Mouse (Mus musculus) hindbrain, embryonic 11.5 days (tissue): ENCODE data around the gene Supt20. TPM values are rescaled to one million over a fixed set of nuclear protein-coding genes. Genes with fewer than 3 reads are reported as not detected.

Experiments used
- ATAC-seq: fragments of 200-750 bp; cut with Nextera tagmentation; 2 replicates; pipeline ENCODE4 v1.8.0; 2017; ENCODE audit warnings: mild to moderate bottlenecking, moderate TSS enrichment, moderate library complexity; ENCODE audit not compliant: low FRiP score
- DNase-seq: peaks from one replicate; pipeline ENCODE4 v3.0.0-alpha.2; 2015; ENCODE audit warnings: low spot score
- H3K27ac ChIP-seq: fragments of 300-500 bp; sonication (generic); 2 replicates; pipeline ENCODE4 v1.5.1; 2014; ENCODE audit warnings: mild to moderate bottlenecking, low read depth, low read length
- H3K27me3 ChIP-seq: fragments of 300-500 bp; sonication (generic); 2 replicates; pipeline ENCODE4 v1.6.1; 2014; ENCODE audit warnings: mild to moderate bottlenecking, low read length, moderate library complexity, mixed read lengths; ENCODE audit not compliant: control insufficient read depth, insufficient read depth
- H3K36me3 ChIP-seq: fragments of 300-500 bp; sonication (generic); 2 replicates; pipeline ENCODE4 v1.6.1; 2014; ENCODE audit warnings: mild to moderate bottlenecking, low read length, moderate library complexity, mixed read lengths; ENCODE audit not compliant: control insufficient read depth, insufficient read depth
- H3K4me1 ChIP-seq: fragments of 300-500 bp; sonication (generic); replicated peaks from 2 replicates; pipeline ENCODE4 v1.6.1; 2014; ENCODE audit warnings: low read length, mixed read lengths; ENCODE audit not compliant: control insufficient read depth, insufficient read depth
- H3K4me2 ChIP-seq: fragments of 300-500 bp; sonication (generic); replicated peaks from 2 replicates; pipeline ENCODE4 v1.6.1; 2014; ENCODE audit warnings: mild to moderate bottlenecking, low read depth, low read length
- H3K4me3 ChIP-seq: fragments of 300-500 bp; sonication (generic); 2 replicates; pipeline ENCODE4 v1.5.1; 2014; ENCODE audit warnings: low read depth, low read length
- H3K9ac ChIP-seq: fragments of 300-500 bp; sonication (generic); 2 replicates; pipeline ENCODE4 v1.6.1; 2014; ENCODE audit warnings: low read depth, low read length
- H3K9me3 ChIP-seq: fragments of 300-500 bp; sonication (generic); 2 replicates; pipeline ENCODE4 v1.6.1; 2016; ENCODE audit warnings: low read length; ENCODE audit not compliant: control insufficient read depth
- WGBS: fragments of 180-500 bp; shearing (Covaris S2); extraction: QIAGEN DNeasy Blood & Tissue Kit; methylation state at CpG from one replicate; pipeline ENCODE4 v1.1.7; 2014; 5-methylcytosine and 5-hydroxymethylcytosine counted together
- polyA plus RNA-seq: library from polyadenylated mRNA; unstranded; fragments of >200 nt; fragmentation: Nextera tagmentation; extraction: Ambion mirVana; gene quantifications from 2 replicates; pipeline ENCODE4 v1.2.1, GENCODE M21; 2014

The Supt20 gene
- polyA plus RNA-seq, 1 experiment from 2014 or later: 119 TPM

DNA sequence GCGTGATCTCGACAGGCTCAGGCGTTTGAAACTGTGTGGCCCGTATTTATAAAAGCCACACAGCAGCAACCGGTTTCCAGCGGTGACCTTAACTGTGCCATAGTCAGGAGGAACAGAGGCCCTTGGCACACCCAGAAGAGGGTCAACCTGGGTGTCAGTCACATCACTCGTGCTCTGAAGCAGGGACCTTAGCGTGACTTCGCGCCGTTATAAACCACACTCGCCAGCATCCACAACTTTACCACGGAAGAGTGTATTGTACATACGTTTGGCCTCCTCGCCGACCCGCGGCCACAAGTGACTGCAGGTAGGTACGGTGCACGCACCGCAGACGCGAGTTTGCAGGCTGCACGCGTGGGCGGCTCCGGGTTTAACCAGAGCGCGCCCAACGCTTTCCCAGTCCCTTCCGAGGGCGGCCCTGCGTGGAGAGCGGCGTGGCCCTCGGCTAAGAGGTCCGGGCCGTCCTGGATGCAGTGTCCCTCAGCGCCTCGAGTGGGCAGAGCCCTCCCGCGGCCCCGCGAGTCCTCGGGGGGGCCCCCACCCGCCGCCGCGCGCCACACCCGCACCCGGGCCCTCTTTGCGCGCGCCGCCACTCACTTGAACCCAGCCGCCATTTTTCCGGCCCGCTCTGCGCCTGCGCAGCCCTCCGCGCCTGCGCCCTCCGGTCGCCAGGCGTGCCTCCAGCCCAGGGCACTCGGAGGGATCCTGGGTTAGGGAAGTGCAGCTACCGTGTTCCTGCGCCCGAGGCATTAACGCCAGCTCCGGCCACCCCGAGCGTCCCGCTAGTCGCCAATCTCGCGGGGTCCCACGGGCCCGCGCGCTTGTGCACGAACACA lies 42.0 kb downstream of the Supt20 start:
- peak; percentile 97 for ATAC-seq
- WGBS: under 1% methylated on average over 81 of the region's 84 CpGs

DNA sequence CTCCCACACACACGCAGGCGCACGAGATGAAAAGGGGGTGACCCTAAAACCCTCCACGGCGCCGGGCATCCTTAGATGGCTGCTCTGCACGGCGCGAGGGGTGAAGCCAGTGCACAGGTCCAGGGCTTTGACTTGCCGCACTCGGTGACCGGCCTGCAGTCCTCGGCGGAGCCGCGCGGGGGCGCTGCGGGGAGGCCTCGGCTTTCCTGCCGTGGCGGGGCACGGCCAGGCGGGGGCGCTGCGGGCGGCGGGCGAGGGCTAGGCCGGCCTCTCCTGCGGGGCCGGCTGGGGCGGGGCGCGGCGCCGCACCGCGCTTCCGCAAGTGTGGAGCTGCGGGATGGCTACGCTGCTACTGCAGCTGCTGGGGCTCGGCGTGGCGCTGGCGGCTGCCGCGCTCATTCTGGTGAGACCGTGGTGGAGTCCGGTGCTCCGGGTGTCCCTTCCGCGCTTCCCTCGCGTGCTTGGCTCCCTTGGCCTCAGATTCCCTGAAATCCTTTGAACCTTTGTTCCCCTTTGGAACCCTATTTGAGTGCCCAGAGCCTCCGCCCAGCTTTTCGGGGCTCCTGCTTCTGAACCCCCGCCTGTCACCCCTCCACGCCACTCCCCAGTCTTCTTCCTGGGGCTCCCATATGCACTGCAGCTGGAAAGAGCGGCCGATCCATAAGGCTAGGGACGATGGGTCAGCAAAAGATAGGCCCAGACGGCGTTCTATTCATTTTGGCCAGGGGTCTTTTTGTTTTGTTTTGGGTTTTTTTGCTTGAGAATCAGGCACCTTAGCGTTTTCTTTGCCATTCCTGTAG lies 42.8 kb downstream of the Supt20 start, which contains the start of the genes Exosc8 and Alg5:
Exosc8 (minus strand) TSS at position 147 of the 800 bp plus-strand sequence.
Alg5 (plus strand) TSS at position 293 of the 800 bp plus-strand sequence.
- Histone ChIP-seq H3K27ac (peak within 1 kb of the TSS; percentile 96), H3K4me2 (peak within 1 kb of the TSS; percentile 77), H3K4me3 (peak within 1 kb of the TSS; percentile 62), H3K36me3 (peaks cover 2% of the 10 kb centered on the region; the same call in 1 of the 2 replicates), H3K9me3 (no peaks in the 10 kb centered on the region), H3K4me1 (no peaks in the 10 kb centered on the region), H3K9ac (peak within 1 kb of the TSS; percentile 88), H3K27me3 (no peaks in the 10 kb centered on the region)
- DNase-seq: peak; percentile 92
- WGBS: under 1% methylated on average over 38 of the region's 65 CpGs
- ATAC-seq: peak; percentile 95

More for the DNA sequence above, 42.0 kb downstream of the Supt20 start:
- Histone ChIP-seq H3K4me3 (peak overlapping the region; percentile 62), H3K9me3 (no peaks in the 10 kb centered on the region), H3K9ac (peak overlapping the region; percentile 88), H3K36me3 (peaks cover 2% of the 10 kb centered on the region; the same call in 1 of the 2 replicates), H3K4me2 (peak overlapping the region; percentile 77), H3K27me3 (no peaks in the 10 kb centered on the region), H3K27ac (peak overlapping the region; percentile 96), H3K4me1 (no peaks in the 10 kb centered on the region)
- DNase-seq: peak; percentile 94

DNA sequence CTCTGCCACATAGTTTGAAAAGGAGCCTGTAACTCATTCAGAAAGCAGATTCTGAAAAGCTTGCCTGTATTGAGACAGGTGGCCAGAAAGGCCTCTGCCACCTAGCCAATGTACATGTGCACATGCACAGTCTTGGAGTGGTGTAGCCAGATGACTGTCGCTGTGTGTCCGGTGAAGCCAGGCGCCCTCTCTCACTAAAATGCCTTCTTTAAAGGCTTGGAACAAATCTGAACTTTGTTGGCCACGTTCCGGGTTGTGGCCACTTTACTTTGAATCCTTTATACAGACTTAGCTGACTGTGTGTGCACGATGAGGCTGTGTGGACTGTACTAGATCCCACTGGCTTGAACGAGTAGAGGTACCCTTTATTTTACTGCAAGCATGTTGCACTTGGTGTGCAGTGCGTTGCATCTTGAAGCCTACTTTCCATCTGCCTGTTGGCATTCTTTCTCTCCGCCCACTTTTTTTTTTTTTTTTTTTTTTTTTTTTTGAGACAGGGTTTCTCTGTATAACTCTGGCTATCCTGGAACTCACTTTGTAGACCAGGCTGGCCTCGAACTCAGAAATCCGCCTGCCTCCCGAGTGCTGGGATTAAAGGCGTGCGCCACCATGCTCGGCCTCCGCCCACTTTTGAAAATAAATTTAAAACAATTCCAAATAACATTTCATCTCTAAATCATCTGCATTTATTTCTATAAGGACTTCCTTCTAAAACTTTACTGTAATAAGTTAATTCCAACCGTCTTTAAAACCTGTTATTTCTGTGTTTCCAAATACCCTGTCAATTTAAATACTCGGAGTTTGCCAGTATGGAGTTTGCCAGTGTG lies 43.7 kb downstream of the Supt20 start:
- Histone ChIP-seq H3K27me3 (no peaks in the 10 kb centered on the region), H3K36me3 (peaks cover 5% of the 10 kb centered on the region; the same call in 1 of the 2 replicates), H3K4me2 (peak overlapping the region; percentile 77), H3K9me3 (no peaks in the 10 kb centered on the region), H3K4me1 (no peaks in the 10 kb centered on the region), H3K27ac (no peak overlapping the region), H3K4me3 (peak overlapping the region; percentile 62), H3K9ac (peak overlapping the region; percentile 88)
- DNase-seq (peak; percentile 39), ATAC-seq (no peak)
- 60% methylated on average over 18 of the region's 18 CpGs for WGBS

DNA sequence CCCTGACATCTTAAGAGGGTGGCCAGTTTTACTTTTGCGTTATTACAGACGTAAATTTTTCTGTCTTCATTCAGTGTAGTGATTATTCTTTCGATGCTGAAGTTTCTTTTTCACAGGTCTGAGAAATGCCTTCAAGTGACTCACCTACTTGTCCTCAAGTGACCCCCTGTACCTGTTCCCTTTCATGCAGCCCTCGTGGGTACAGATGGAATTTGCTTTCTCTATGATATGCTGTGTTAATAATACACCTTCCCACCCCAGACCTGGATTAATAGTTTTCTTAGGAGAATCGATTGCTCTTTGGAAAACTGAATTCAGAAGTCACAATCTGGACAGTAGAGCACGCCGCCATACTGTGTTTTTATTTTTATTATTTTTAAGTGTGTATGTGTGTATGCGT lies 44.7 kb downstream of the Supt20 start:
- H3K36me3 ChIP-seq: peaks cover 12% of the 10 kb centered on the region; the same call in 1 of the 2 replicates
- no peak for DNase-seq
- no peak overlapping the region for H3K4me3 ChIP-seq
- H3K27me3 ChIP-seq: no peaks in the 10 kb centered on the region
- no peaks in the 10 kb centered on the region for H3K4me1 ChIP-seq
- no peak overlapping the region for H3K9ac ChIP-seq
- no peak overlapping the region for H3K4me2 ChIP-seq
- WGBS: 97% methylated on average over 8 of the region's 8 CpGs
- no peaks in the 10 kb centered on the region for H3K9me3 ChIP-seq
- no peak overlapping the region for H3K27ac ChIP-seq
- ATAC-seq: no peak

DNA sequence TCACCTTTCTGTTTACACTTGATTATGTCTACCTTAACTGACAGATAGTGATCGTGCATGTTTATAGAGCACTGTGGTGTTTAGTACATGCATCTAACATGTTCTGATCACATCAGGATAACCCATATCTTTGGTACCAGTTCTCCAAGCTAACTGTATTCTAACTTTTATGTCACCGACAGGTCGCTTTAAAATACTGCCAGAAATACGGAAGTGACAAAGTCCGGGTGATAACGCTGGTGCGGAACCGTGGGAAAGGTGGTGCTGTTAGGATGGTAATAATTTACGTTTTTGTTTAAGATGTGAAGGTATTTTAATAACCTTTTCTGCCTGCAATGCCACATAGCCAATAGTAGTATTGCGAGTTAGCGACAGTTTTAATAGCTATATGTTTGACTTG lies 49.4 kb downstream of the Supt20 start:
- no peak overlapping the region for H3K4me2 ChIP-seq
- no peak overlapping the region for H3K27ac ChIP-seq
- H3K27me3 ChIP-seq: no peaks in the 10 kb centered on the region
- no peaks in the 10 kb centered on the region for H3K9me3 ChIP-seq
- no peak for DNase-seq
- 97% methylated on average over 11 of the region's 11 CpGs for WGBS
- no peak overlapping the region for H3K9ac ChIP-seq
- ATAC-seq: no peak
- no peaks in the 10 kb centered on the region for H3K4me1 ChIP-seq
- H3K36me3 ChIP-seq: peaks cover 22% of the 10 kb centered on the region
- no peak overlapping the region for H3K4me3 ChIP-seq

DNA sequence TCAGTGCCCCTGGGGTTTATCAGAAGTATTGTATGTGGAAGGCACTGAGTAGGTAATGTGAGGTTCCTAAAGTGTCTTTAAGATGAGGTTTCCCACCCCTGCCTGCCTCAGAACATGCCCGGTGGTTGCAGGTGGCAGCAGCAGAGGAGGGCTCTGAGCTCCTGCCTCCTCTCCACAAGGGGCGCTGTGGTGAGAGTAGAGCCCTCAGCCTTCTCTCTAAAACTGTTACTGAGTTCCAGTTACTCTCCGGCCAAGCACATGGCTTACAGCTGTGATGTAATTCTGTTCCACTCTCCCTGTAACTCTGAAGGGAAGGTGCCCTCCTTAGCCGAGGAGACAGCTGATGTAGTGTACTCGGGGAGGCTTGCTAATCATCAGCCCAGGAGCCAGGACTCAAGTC lies 53.2 kb downstream of the Supt20 start:
- H3K9me3 ChIP-seq: no peaks in the 10 kb centered on the region
- H3K36me3 ChIP-seq: peaks cover 20% of the 10 kb centered on the region
- WGBS: 68% methylated on average over 5 of the region's 5 CpGs
- ATAC-seq (no peak), DNase-seq (peak; percentile 54)
- no peaks in the 10 kb centered on the region for H3K27me3 ChIP-seq
- H3K4me3 ChIP-seq: no peak overlapping the region
- H3K9ac ChIP-seq: no peak overlapping the region
- no peaks in the 10 kb centered on the region for H3K4me1 ChIP-seq
- no peak overlapping the region for H3K27ac ChIP-seq
- no peak overlapping the region for H3K4me2 ChIP-seq

DNA sequence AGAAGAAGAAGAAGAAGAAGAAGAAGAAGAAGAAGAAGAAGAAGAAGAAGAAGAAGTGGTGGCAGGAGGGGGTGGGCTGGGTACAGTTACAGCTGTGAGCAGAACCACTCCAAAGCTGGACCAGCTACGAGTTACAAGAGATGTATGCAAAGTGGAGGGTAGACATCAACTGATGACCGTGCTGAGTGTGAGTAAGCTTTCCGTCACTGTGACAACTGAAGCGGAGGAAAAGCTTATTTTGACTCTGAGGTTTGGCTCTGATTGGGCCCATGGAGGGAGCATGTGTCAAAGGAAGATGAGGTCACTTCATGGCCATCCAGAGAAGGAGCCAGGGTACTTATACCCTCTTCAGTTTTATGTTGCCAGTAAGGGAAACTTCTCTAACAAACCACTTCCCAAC lies 60.8 kb downstream of the Supt20 start:
- no peak overlapping the region for H3K4me2 ChIP-seq
- peaks cover 3% of the 10 kb centered on the region for H3K4me1 ChIP-seq
- H3K27ac ChIP-seq: no peak overlapping the region
- 88% methylated on average over 4 of the region's 4 CpGs for WGBS
- 0 out of 2 replicates have a peak, but pooled peaks cover 2% of the 10 kb centered on the region for H3K36me3 ChIP-seq
- H3K4me3 ChIP-seq: no peak overlapping the region
- DNase-seq (no peak), ATAC-seq (no peak)
- H3K9ac ChIP-seq: no peak overlapping the region
- no peaks in the 10 kb centered on the region for H3K9me3 ChIP-seq
- H3K27me3 ChIP-seq: peaks cover 7% of the 10 kb centered on the region; the same call in 1 of the 2 replicates
